Mouse (Mus musculus) retina, postnatal 7 days (tissue): ENCODE measurements around the gene Mapk8ip1.
"Not testable (repeated sequence)": the region's sequence is repeated elsewhere in the genome, so short reads cannot be mapped to it uniquely, and the experiment has no call there.

Experiments
- DNase-seq: peaks from one replicate; pipeline ENCODE4 v3.0.0-alpha.2; 2012; ENCODE audit warnings: low read depth, low spot score

The Mapk8ip1 gene

GRCm38 (mm10) chr2:92425366-92425765 is 24.3 kb upstream of the Mapk8ip1 start:
- no peak for DNase-seq

- DNase-seq, result no peak
These were observed 23.6 kb upstream of the Mapk8ip1 start for GRCm38 (mm10) chr2:92424462-92425308.

GRCm38 (mm10) chr2:92423702-92424461 is 22.8 kb upstream of the Mapk8ip1 start:
- peak; percentile 72 for DNase-seq

GRCm38 (mm10) chr2:92423156-92423555 is 22.1 kb upstream of the Mapk8ip1 start:
- DNase-seq, result no peak

- DNase-seq, result no peak
These were observed 21.5 kb upstream of the Mapk8ip1 start for GRCm38 (mm10) chr2:92422388-92423135.

DNA sequence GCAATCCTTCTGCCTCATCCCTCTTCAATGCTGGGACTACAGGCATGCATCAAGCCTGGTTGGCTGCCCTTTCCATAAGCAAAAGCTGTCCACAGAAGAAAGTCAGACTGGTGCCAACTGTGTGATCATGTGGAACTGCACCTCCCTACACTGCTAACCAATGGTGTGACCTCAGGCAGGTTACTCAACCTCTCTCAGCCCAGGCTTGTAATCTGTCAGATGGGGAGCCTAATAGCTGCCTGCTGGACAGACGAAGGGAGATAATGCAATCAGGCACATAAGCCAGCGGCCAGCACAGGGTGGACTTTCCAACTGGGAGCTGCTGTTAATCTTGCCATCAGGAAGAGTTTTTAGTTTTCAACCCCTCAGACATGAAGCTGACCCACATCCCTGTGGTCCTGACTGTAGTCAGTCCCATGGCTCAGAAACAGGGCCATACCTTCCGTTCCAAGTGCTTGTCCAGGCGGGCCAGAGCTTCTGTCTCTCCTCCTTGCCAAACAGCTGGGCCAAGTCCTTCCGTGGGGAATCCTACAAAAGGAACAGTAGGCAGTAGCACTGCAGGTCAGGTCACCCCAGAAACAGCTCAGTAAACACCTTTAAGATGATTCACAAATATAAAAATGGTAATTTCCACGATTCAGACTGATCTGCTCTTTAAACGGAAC is 20.8 kb upstream of the Mapk8ip1 start:
- DNase-seq, result no peak

DNA sequence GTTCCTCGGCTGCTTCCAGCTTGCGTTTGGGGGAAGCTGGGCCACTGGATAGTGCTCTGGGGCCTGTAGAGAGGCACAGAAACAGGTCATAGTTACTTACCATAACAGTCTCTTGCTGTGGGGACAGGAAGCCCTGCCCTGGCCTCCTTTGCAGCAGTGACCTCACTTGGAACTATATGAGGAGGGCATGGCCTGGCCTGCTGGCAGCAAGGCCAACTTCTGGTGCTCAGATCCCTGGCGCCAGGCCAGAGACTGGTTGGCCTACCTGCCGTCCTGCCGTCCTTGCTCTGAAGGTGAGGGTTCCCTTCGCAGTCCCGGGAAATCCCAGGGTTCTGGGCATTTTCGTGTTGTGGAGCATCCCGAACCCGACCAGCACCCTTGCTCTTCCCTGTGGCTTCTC is 10.6 kb upstream of the Mapk8ip1 start:
- DNase-seq, result no peak

DNA sequence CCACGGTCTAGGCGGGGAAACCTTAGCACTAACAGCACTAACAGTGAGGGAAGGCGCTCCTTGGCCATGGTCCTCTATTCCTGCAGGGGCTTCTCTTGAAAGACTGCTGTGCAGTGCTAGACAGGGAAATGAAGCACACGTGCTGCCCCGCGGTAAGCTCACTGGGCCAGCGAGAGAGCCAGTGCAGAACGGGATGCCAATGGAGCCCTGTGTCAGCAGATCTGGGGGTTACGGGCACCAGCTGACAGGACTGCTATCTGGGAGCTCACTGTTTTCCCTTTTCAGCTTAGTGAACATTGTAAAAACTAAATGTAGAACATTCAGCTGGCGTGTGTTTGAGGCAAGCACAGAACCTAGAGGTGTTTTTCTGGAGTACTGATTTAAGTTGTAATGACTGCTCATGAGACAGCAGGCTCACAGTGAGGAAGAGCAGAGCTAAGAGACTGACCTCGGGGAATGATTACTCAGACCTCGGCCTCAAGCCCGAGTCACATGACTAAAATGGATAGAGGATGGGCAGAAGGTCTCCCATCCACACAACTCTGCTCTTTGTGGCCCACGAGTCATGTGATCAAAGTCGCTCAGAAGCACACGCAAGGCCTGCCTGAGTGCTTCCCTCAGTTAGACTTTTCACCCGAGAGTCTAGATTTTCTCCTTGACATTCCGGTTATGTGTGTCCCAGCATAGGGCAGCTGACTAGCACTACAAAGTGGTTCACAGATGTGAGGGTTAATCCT is 7.4 kb upstream of the Mapk8ip1 start:
- DNase-seq, result no peak

GRCm38 (mm10) chr2:92405687-92406086 is 4.6 kb upstream of the Mapk8ip1 start:
- no peak for DNase-seq

- no peak for DNase-seq
These were observed 3.7 kb upstream of the Mapk8ip1 start for GRCm38 (mm10) chr2:92404737-92405136.

GRCm38 (mm10) chr2:92403776-92404319 is 2.8 kb upstream of the Mapk8ip1 start:
- no peak for DNase-seq

- DNase-seq, result no peak
These were observed 1.7 kb upstream of the Mapk8ip1 start for GRCm38 (mm10) chr2:92402591-92403326.

DNA sequence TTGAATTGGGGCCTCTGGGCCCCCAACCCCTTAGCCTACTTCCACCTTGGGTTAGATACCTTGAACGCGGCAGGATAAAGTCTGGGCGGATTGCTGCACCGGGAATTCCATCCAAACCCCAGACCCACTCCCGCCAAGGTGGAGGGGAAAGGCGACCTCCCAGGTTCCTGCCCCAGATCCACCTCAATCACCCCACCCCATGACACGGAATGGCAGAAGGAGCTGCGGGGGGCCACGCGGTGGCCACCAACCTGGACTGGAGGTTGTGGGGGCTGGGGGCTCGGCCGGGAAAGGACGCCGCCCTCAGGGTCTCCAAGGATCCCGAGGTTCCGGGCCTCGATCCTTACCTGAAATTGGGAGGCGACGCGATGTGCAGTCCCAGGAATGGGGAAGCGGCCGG is 381 bp downstream of the Mapk8ip1 start:
- no peak for DNase-seq

- DNase-seq, result not testable (repeated sequence)
These were observed 1.2 kb downstream of the Mapk8ip1 start for GRCm38 (mm10) chr2:92399877-92400276.

DNA sequence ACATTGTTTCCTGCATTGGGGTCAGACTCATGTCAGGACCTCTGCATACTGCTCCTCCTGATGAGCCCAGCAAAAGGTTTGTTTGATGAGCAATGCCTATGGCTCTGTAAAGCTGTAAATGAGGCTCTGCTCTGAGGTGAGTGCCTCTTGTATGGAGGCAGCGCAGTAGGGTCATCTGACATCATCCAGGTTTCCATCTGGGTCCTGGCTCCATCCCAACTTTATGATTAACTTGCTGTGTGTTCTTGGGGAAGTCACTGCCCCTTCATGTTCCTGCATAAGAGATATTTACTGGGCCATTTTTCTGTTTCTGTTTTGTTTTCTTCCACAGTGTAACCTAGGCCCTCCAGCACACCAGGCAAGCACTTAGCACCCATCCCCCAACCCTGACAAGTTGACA is 3.6 kb downstream of the Mapk8ip1 start:
- no peak for DNase-seq

GRCm38 (mm10) chr2:92395535-92395934 is 5.5 kb downstream of the Mapk8ip1 start:
- DNase-seq, result no peak

- no peak for DNase-seq
These were observed 8.5 kb downstream of the Mapk8ip1 start for GRCm38 (mm10) chr2:92392318-92393264.

- DNase-seq, result peak; percentile 32
These were observed 9.3 kb downstream of the Mapk8ip1 start for GRCm38 (mm10) chr2:92391703-92392317.
